Mouse (Mus musculus) testis, postnatal 14 days (tissue): ENCODE results near the gene Wfikkn2.
A peak's percentile ranks its signal among the peaks of the same experiment; 100 is the strongest.

Experiments
- DNase-seq: peaks from one replicate; pipeline ENCODE4 v3.0.0; 2021; ENCODE audit warnings: low spot score

Wfikkn2 gene

DNA sequence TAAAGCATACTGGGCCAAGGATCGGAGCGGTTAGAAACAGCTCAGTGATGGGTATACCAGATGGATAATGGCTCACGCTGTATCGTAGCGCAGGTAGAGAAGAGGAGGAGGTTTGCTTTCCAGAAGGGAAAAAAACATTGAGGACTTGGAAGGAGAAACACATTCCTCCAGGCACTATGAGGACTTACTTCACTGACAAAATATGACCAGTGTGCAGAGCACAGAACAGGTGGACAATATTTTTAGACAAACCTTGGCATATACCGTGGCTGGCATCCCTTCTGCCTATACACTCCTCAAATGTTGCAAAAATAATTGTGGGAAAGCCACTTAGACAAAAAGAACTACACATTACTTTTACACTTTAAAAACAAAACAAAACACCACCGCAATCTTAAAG, 24.5 kb downstream of the Wfikkn2 start:
- DNase-seq: no peak

DNA sequence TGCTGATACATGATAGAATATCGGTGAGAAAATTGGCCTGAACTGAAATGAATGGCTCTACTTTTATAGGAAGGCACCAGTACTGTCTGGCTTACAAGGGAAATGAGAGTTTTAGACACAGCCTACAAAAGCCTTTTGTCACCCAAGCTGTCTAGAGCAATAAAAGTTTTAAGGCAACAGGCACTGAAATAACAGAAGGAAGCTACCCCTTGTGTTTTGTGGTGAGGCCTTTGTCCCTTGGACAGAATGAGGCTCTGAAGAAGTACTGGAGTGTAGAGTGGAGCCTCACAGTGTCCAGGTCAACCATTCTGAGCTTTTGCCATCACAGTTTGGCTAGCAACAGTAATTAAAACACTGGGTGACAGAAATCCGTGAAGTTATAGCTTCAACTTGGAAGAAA, 29.6 kb downstream of the Wfikkn2 start:
- no peak for DNase-seq

DNA sequence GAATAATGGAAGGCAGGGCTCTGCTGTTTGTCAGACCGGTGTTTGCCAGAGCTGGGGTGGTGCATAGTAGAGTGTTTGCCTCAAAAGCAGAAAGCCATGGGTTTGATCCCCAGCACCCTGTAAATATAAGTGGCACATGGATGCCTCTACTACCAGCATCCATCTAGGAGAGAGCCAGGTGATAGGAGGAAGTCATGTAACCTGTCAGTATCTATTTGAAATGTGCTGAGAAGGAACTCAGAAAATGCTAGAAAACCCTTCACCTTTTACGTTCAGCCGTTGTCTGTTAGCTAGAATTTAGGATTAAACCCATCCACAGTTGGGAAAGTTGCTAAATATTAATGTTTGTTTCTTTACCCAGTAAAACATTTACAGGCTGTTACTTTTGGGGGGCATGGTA, 30.2 kb downstream of the Wfikkn2 start:
- DNase-seq: no peak

DNA sequence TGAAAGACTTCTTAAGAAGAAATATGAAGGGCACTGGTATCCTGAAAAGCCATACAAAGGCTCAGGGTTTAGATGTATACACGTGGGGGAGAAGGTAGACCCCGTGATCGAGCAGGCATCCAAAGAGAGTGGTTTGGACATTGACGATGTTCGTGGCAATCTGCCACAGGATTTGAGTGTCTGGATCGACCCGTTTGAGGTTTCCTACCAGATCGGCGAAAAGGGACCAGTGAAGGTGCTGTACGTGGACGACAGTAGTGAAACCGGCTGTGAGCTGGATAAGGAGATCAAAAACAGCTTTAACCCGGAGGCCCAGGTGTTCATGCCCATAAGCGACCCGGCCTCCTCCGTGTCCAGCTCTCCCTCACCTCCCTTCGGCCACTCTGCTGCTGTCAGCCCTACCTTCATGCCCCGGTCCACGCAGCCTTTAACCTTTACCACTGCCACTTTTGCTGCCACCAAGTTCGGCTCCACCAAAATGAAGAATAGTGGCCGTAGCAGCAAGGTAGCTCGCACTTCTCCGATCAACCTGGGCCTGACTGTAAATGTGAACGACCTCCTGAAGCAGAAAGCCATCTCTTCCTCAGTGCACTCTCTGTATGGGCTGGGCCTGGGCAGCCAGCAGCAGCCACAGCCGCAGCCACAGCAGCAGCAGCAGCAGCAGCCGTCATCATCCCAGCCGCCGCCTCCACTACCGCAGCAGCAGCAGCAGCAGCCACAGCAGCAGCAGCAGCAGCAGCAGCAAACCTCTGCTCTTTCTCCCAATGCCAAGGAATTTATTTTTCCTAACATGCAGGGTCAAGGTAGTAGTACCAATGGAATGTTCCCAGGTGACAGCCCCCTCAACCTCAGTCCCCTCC, 31.8 kb downstream of the Wfikkn2 start:
- no peak for DNase-seq

DNA sequence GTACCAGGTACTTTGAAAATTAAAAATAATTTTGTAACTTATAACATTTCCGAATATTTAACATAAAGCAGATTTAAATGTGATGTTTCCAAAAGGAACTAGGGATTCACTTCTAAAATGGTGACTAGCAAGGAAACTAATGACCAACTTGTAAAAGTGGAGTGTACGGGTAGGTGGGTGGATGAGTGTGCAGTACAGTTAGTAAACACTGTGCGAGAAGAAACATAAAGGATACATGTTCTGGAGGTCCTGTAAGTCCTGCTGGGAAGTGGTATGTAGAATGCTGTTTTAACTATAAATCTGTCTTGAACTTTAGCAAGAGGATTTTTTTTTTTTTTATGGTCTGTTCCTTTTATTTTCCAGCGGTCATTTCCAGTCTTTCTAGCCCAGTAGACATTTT, 32.8 kb downstream of the Wfikkn2 start:
- no peak for DNase-seq

DNA sequence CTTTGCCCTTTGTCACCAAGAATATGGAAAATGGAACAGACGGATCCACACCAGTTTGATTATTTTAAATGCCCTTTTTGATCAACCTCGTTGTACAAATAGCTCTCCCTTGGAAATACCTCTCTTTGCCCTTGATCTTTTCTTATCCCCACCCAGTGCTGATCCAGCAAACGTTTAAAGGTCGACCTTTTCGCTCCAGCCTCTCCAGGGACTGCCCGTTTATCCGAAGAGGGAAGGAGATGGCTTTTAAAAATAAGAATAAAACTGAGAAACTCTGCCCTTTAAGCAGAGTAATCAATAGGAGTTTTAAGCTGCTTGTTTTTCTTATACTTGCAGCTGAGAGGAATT, 33.3 kb downstream of the Wfikkn2 start:
- no peak for DNase-seq

DNA sequence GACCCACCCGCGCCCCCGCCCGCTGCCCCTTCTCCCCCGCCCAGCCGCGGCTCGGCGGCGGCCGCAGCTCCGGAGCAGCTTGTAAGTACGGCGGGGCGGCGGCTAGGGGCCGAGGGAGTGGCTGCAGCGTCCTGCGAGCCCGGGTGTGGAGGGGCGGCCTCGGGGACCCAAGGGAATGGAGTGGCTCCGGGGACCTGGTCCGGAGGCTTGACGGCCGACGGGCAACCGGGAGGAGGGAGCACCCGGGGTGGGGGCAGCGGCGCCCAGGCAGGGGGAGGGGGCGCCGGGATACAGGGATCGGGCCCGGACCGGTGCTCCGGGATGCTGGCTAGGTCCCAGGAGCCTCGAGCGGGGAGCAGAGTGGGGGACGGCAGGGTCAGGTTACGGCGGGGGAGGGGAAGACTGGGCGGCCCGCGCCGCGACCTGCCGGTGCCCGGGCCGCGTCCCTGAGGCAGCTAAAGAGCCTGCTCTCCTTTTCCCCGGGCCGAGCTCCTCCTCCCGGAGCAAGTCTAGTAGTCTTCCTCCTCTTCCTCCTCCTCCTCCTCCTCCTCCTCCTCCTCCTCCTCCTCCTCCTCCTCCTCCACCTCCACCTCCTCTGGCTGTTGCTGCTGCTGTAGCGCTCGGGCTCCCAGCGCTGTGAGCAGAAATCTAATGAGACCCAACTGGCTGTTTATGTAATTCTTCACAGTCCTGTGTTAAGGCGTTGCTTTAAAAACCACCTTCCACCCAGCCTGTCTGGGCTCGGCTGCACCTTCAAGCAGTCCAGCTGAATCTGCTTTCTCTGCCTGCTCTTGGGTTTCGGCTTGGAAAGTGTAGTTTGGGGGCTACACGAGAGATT, 33.9 kb downstream of the Wfikkn2 start:
- DNase-seq: peak; percentile 78

DNA sequence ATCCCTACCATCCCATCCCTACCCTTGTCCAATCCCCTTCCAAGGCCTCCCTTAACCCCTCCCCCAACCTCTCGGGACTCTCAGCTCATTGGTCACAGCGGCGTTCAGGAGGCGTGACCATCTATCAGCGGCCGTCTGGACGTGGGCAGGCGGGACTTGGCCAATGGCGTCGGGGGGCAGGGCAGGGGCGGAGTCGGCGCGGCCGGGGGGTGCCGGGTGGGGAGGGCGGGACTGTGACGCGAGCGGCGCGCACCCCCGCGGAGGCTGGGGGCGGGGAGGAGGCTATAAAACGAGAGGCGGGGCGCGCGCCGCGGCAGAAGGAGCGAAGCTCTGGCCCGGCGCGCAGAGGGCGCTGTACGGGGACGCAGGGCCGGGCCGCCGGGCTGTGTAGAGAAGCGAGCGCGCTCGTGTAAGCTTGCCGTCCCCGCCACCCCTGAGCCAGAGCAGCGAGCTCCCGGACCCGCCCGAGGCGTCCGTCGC, 34.6 kb downstream of the Wfikkn2 start, which contains the start of gene Tob1:
TSS of gene Tob1 (plus strand) at position 331 of the 480 bp plus-strand sequence.
- DNase-seq: peak; percentile 99

DNA sequence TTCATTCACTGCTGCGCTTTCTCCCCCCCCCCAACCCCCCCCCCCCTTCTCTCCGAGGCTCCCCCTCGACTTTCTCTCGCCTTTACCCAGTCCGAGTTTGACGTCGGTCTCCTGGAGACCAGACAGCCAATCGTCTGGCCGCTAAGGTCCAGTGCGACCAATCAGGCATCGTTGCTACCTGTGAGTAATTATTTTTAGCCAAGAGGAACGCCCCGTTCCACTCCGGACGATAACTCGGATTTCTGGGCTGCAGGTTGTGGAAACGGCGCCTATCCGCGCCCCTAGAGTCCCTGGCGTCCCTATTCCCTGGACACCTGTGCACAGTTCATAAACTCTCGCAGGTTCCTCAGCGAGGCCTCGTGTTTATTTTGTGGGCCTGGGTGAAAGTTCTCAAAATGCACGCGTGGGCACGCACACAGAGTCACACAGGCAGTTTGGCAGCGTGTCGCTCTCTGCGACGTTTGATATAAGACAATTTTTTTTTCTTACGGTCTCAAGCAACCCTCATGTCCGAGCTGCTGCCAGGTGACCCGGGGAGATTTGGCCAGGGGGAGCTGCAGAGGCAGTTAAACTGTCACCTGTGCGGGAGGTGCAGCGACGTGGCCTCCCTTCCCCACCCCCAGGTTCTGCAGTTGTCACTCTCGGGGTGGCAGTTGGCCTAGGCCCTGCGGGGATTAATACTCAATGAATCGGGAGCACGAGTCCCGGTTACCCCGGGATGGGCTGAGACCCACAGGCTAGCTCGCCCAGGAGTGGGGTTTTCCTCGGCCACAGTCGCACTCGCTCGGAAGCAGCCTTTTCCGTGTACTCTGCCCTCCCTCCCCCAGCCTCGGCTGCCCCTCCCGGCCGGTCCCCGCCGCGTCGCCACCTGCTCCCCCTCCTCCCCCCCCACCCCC, 35.4 kb downstream of the Wfikkn2 start:
- DNase-seq: peak; percentile 94

DNA sequence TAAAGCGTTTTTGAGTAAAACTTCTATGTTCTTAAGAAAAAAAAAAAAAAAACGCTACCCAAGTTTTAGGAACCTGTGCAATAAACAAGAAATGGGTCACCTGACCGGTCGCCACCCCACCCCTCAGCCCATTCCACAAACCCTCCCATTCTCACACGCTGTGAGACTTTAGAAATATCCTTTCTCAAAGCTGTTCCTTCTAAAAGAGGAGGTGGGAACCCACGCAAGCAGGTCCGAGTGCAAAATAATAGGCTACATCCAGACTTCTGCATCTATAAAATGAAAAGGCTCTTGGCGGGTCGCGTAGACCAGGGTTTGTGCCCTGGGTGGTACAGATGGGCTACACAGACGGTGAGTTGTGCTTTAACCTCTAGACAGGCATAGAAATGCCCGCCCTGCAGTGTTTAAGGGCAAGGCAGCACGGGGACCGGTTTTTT, 36.1 kb downstream of the Wfikkn2 start:
- DNase-seq: peak; percentile 29

DNA sequence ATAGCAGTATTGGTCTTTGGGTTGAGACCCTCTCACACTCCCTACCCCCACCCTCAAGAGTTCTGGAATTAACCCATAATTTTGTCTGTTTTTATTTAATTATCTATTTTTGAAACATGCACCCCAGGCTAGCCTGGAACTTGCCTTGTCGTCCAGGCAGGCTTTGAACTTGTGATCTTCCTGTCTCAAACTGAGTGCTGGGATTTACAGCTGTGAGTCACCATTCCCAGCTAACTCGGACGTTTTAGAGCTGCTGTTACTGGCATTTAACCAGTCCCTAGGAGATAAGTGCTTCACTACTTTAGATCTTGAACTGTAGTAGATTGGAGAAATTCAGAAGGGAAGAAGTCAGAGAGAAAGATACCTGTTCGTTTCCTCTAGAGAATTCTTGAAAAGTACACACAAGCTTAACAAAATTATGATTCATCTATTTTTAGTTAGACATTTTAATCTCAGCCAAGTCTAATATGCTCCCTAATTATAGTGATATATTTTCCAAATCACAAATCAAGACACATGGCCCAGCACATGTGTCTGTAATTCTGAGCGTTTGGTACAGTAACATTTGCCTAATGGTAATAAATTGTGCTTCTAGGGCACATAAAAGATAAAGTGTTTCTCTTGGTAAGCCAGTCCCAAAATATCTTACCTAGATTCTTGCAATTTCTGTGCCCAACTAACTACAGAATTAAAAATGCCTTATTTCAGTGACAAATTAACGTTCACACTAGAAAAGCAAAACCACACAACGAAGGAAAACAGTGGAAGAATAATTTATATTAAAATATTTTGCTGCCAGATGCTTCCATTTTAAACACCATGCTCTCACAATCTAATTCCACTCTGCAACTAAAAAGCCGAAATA, 36.8 kb downstream of the Wfikkn2 start:
- no peak for DNase-seq

DNA sequence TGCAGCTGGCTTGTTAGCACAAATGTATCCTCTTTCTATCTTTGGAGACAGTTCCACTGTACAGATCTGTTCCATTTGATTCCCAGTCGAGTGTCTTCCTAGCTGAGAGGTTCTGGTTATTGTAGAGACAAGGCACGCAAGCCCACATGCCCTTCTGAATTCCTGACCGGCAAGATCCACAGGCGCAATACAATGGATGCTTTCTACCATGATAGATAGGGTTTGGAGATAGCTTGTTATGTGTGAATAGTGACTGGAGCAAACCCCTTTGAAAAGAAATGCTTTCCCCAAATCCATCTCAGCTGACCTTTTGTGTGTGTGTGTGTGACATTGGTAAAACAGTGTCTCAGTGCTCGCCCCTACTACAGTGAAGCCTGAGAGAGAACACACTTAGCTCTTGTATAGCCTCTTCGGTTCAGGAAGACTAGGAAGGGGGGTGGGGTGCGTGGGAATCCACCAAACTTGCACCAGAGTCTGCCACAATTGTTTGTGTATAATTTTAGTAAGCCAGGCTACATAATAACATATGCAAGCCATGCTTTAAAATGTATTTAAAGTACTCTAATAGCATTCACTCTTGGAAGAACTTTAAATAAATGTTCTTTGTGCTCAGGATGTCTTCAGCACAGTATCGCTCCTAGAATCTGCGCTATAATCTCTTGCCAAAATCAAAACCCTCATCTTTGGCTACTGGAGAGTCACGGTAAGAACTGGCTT, 39.2 kb downstream of the Wfikkn2 start:
- DNase-seq: no peak

DNA sequence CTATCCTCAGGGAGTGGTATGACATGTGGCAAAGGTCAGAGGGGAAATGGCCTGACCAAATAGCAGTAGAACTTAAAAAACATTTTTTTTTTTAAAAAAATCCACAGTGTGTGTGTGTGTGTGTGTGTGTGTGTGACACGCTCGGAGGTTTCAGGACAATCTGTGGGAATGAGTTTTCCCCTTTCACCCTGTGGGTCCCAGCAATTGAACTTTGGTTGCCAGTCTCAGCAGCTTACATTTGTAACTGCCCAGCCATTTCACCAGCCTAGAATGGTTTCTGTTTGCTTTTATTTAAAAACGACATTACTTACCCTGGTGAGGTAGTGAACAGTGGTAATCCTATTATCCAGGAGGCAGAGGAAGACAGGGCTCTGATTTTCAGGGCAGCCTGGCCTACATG, 42.7 kb downstream of the Wfikkn2 start:
- DNase-seq: no peak

DNA sequence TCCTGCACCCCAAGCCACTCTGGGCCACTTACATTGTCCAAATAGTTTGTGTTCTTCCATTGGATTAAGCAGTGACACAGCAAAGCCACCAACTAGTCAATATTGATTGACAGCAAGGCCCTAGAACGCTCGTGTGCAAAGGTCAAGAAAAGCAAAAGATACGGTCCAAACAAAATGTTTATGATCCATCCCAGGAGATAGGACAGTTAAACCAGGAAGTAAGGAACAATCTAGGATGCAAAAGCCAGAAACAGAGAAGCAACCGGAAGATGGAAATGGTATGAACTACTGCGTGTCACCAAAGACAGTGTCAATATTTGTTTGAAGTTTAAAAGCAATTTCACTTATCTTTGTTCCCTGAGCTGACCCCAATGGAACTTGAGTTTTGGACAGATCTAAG, 43.7 kb downstream of the Wfikkn2 start:
- DNase-seq: no peak

DNA sequence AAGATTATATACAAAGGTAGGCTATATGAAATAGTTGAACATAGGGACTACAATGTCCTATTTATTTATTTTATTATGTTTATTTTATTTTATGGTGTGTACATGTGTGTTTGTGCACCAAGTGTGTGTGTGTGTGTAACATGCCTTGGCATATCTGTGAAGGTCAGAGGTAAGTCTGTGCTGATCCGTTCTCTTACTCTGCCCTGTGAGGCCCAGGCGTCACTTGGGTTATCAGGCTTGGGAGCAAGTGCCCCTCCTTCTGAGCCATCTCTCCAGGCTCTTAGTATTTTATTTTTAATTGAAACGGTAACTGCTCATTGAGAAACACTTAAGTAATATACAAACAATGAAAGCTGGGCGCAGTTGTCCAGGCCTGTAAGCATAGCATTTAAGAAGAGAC, 45.4 kb downstream of the Wfikkn2 start:
- no peak for DNase-seq

DNA sequence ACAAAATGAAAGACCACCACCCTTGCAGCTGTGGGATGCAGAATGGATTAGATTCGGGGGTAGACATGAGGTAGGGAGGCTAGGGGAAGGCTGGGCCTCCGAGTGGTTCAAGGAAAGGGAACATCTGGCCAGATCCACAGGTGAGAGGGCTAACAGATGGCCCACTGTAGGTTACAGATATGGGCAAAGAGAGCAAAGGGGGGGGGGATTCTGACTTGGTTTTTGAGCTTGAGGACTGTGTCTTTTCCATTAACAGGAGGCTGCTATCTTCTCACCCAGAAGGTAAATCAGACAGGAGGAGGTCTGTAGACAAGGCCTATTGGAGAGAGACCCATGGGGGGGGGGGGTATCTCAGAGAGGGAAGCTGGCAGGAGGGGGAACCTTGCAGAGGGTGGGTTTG, 46.0 kb downstream of the Wfikkn2 start:
- no peak for DNase-seq

DNA sequence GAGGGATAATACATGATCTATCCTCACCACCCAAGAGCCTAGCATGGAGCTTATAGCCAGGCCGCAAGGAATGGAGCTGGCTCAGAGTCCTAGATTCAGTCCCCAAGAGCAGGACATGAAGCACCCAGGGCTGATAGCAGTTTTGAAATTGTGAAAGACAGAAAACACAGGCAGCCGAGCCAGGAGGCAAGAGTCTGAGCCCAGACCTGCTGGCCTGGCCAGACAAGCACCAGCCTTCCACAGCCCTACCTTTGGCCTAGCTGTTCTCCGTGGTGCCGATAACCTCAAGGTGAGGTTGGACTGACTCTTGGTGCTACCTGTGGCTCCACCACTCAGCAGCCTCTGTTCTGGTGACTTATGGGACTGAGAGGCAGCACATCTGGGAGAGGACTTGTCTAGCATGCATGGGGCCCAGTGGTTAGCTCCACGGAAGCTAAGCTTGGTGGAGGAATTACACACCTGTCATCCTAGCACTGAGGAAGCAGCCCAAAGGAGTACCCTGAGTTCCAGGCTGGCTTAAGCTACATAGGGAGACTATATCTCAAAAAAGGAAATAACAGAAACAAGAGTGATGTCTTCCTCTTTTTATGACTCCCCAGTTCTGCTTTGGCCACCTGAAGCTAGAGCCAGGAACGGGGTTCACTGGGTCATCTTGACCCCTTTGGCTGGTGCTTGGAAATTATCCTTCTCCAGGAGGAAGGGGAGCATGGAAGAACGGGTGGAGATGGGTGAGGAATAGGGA, 47.2 kb downstream of the Wfikkn2 start:
- DNase-seq: no peak

DNA sequence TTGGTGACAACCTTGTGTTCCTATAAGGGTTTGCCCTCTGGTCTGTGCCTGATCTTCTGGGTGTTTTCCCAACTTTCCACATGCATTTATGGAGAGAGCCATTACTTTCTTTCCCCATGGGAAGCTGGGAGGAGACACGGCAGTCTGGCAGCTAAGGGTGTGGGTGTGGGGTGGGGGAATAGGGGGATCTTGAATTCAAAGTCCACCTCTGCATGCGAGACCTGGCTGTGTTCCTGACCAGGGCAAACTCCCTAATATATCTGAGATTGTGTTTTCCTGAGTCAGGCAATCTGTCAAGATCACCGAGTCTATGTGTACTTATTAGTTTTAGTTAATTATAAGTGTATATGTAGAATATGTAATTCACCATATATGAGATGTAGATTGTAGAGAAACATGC, 49.5 kb downstream of the Wfikkn2 start:
- DNase-seq: no peak

DNA sequence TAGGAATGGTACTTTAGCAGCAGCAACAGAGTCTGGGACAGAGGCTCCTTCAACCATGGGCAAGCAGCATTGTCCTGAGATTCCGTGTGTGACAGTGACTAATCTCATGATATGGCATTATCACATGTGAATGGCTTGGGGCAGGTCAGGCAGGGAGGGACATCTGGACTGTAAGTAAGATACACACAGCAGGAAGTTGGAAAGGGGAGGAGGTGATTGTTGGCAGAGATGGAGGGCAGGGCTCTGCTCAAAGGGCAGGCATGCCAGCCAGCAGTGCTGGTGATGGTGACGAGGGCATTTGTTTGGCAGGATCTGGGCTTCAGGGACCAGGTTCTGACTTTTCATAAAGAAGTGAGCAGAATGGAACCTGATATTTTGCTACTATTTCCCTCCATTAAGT, 52.7 kb downstream of the Wfikkn2 start:
- DNase-seq: no peak

DNA sequence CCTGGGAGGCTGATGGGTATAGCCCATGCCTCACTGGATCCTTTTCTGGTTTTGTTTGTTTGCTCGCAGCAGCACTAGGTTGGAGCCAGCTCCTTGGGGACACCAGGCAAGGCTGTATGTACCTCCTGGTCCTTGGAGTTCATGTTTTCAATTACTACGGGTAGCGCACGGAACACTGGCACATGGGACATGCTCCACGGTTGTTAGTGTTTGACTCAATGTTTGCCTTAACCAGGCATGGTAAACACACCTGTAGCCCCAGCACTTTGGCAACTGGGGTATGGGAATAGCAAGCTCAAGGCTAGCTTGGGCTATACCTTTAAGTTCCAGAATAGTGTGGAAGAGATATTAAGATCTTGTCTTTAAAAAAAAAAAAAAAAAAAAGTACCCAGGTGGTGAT, 55.1 kb downstream of the Wfikkn2 start:
- DNase-seq: no peak
